Mouse (Mus musculus): Measurements from ENCODE around the gene Prss36.
"Not testable (repeated sequence)": the region's sequence is repeated elsewhere in the genome, so short reads cannot be mapped to it uniquely, and the experiment has no call there.

Prss36 gene

GRCm38 (mm10) chr7:127946470-127947023 is at the start of gene Prss36:
Gene Prss36, minus strand, starts transcription at chr7:127946725.
- DNase-seq, result no peak

- DNase-seq, result peak; percentile 78
These were observed 46.9 kb upstream of the Prss36 start, which contains the start of gene Pycard for GRCm38 (mm10) chr7:127993341-127993977. Gene Pycard, minus strand, starts transcription at chr7:127993867.

GRCm38 (mm10) chr7:127992488-127993340 is 46.2 kb upstream of the Prss36 start:
- peak; percentile 59 for DNase-seq

GRCm38 (mm10) chr7:127991643-127992487 is 45.3 kb upstream of the Prss36 start:
- DNase-seq, result peak; percentile 92

GRCm38 (mm10) chr7:127988904-127989303 is 42.4 kb upstream of the Prss36 start:
- no peak for DNase-seq

- no peak for DNase-seq
These were observed 34.1 kb upstream of the Prss36 start for GRCm38 (mm10) chr7:127980606-127981005.

GRCm38 (mm10) chr7:127978856-127979255 is 32.3 kb upstream of the Prss36 start:
- DNase-seq, result no peak

GRCm38 (mm10) chr7:127974413-127974930 is 27.9 kb upstream of the Prss36 start:
- no peak for DNase-seq

- peak; percentile 89 for DNase-seq
These were observed 21.6 kb upstream of the Prss36 start for GRCm38 (mm10) chr7:127967922-127968828.

- peak; percentile 99 for DNase-seq
These were observed 20.7 kb upstream of the Prss36 start, which contains the start of gene Fus for GRCm38 (mm10) chr7:127967004-127967921. Gene Fus, plus strand, starts transcription at chr7:127967457.

- peak; percentile 31 for DNase-seq
These were observed 19.9 kb upstream of the Prss36 start for GRCm38 (mm10) chr7:127966371-127966918.

GRCm38 (mm10) chr7:127959364-127959763 is 12.8 kb upstream of the Prss36 start:
- no peak for DNase-seq

GRCm38 (mm10) chr7:127952864-127953581 is 6.5 kb upstream of the Prss36 start:
- peak; percentile 59 for DNase-seq

- no peak for DNase-seq
These were observed 1.9 kb downstream of the Prss36 start for GRCm38 (mm10) chr7:127944614-127945013.

GRCm38 (mm10) chr7:127942097-127942496 is 4.4 kb downstream of the Prss36 start:
- DNase-seq, result not testable (repeated sequence)

- no peak for DNase-seq
These were observed 10.2 kb downstream of the Prss36 start for GRCm38 (mm10) chr7:127936216-127936884.

GRCm38 (mm10) chr7:127935748-127936159 is 10.8 kb downstream of the Prss36 start:
- no peak for DNase-seq

- DNase-seq, result peak; percentile 96
These were observed 11.3 kb downstream of the Prss36 start for GRCm38 (mm10) chr7:127935028-127935722.
